Mouse (Mus musculus) neural tube, embryonic 13.5 days (tissue): ENCODE results near the gene Dglucy. TPM values are rescaled to one million over a fixed set of nuclear protein-coding genes. Genes with fewer than 3 reads are reported as not detected.

Experiments used
- ATAC-seq: fragments of 200-750 bp; cut with Nextera tagmentation; 2 replicates; pipeline ENCODE4 v1.8.0; 2017; ENCODE audit warnings: low read depth, mild to moderate bottlenecking, moderate TSS enrichment, moderate library complexity
- H3K27ac ChIP-seq: fragments of 300-500 bp; sonication (generic); replicated peaks from 2 replicates; pipeline ENCODE4 v1.5.1; 2015; ENCODE audit warnings: moderate library complexity, mild to moderate bottlenecking, inconsistent platforms
- H3K27me3 ChIP-seq: fragments of 300-500 bp; sonication (generic); 2 replicates; pipeline ENCODE4 v1.6.1; 2015; ENCODE audit warnings: mild to moderate bottlenecking, inconsistent platforms
- H3K36me3 ChIP-seq: fragments of 300-500 bp; sonication (generic); 2 replicates; pipeline ENCODE4 v1.6.1; 2015; ENCODE audit warnings: mild to moderate bottlenecking, inconsistent platforms
- H3K4me1 ChIP-seq: fragments of 300-500 bp; sonication (generic); replicated peaks from 2 replicates; pipeline ENCODE4 v1.6.1; 2015; ENCODE audit warnings: inconsistent platforms
- H3K4me2 ChIP-seq: fragments of 300-500 bp; sonication (generic); 2 replicates; pipeline ENCODE4 v1.6.1; 2015; ENCODE audit warnings: inconsistent platforms, mild to moderate bottlenecking, moderate library complexity
- H3K4me3 ChIP-seq: fragments of 300-500 bp; sonication (generic); 2 replicates; pipeline ENCODE4 v1.5.1; 2015; ENCODE audit warnings: mild to moderate bottlenecking, inconsistent platforms
- H3K9ac ChIP-seq: fragments of 300-500 bp; sonication (generic); 2 replicates; pipeline ENCODE4 v1.6.1; 2015; ENCODE audit warnings: moderate library complexity, mild to moderate bottlenecking, inconsistent platforms
- H3K9me3 ChIP-seq: fragments of 300-500 bp; sonication (generic); 2 replicates; pipeline ENCODE4 v1.6.1; 2016; ENCODE audit warnings: inconsistent platforms
- WGBS: fragments of 180-500 bp; shearing (Covaris S2); methylation state at CpG from one replicate; pipeline ENCODE4 v1.1.7; 2015; 5-methylcytosine and 5-hydroxymethylcytosine counted together
- polyA plus RNA-seq: library from polyadenylated mRNA; unstranded; fragments of >200 nt; fragmentation: Nextera tagmentation; extraction: Ambion mirVana; gene quantifications from 2 replicates; pipeline ENCODE4 v1.2.1, GENCODE M21; 2015

Dglucy gene
- 1.8 and 2.0 TPM in 2 replicates for polyA plus RNA-seq

DNA sequence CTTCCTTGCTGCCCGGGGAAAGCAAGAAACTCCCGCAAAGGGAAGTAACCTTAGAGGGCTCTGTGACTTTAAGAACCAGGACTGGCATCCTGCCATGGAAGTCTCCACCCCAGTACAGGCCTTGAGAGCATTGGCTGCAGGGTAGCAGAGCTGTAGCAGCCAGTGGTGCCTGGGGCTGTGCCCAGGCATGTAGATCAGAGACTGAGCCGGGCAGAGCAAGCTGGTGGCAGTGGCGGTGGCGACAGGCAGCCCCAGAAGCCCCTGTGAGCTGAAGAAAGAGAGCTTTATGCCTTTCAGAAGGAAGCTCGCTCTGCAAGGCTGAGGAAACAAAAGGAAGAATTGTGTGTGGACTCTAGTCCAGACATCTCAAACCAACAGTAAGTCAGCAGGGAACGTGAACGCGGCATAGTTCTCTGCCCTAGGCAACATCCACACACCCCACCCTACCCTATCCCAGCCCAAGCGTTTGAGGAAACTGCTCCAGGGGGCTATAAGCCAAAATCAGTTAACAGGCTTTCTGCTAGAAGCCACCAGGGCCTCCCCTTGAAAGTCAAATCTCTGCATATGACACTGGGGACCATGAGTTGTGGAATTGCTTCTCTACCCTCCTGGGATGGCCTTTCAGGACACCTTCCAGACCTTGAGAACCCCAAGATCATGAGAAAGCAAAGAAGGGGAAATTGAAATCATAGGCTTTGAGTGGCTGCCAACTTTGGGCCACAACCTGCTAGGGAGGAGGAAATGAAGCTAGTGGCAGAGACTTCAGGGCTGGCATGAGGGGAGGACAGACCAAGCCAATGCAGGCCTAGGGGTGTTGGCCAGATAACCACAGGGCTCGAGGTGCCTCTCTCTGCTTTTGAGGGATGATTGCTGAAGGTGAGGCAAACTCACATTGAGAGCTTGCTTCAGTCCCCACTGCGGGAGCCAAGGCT lies at the start of gene Dglucy:
Dglucy (plus strand) TSS at position 124 of the 932 bp plus-strand sequence.
- Histone ChIP-seq H3K4me1 (peaks cover 20% of the 10 kb centered on the region), H3K9me3 (no peaks in the 10 kb centered on the region), H3K4me2 (peak within 1 kb of the TSS; percentile 42), H3K36me3 (no peaks in the 10 kb centered on the region), H3K9ac (peak within 1 kb of the TSS; percentile 52), H3K27ac (peak within 1 kb of the TSS; percentile 79), H3K27me3 (no peaks in the 10 kb centered on the region), H3K4me3 (peak within 1 kb of the TSS; percentile 22)
- 36% methylated on average over 12 of the region's 12 CpGs for WGBS
- ATAC-seq = peak; percentile 98

GRCm38 (mm10) chr12:100735156-100735555 lies 43.7 kb upstream of the Dglucy start:
- Histone ChIP-seq H3K9ac (no peak overlapping the region), H3K4me3 (no peak overlapping the region), H3K27me3 (no peaks in the 10 kb centered on the region), H3K27ac (no peak overlapping the region), H3K9me3 (no peaks in the 10 kb centered on the region), H3K36me3 (no peaks in the 10 kb centered on the region), H3K4me2 (no peak overlapping the region), H3K4me1 (no peaks in the 10 kb centered on the region)
- WGBS = 68% methylated on average over 5 of the region's 5 CpGs
- ATAC-seq = no peak

GRCm38 (mm10) chr12:100735581-100735980 lies 43.3 kb upstream of the Dglucy start:
- Histone ChIP-seq H3K4me2 (no peak overlapping the region), H3K27ac (no peak overlapping the region), H3K36me3 (no peaks in the 10 kb centered on the region), H3K4me3 (no peak overlapping the region), H3K27me3 (no peaks in the 10 kb centered on the region), H3K9me3 (no peaks in the 10 kb centered on the region), H3K4me1 (no peaks in the 10 kb centered on the region), H3K9ac (no peak overlapping the region)
- ATAC-seq = no peak
- 93% methylated on average over 2 of the region's 2 CpGs for WGBS

DNA sequence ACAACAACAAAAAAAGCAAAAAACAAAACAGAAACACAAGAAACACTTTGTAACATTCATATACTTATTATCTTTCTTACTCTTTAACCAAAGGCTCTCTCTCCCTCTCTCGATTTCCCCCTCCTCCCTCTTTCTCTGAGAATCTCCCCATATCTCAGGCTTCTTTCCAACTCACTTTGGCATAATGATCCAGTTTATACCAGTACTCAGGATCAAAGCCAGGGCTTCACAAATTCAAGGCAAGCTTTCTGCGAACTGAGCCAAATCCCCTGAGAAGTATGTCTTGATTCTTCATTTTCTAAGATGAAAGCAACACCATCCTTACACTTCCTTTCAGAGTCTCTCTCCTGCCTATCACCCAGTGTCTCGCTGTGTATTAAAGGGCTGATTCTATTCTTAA lies 40.4 kb upstream of the Dglucy start:
- no peak overlapping the region for H3K4me3 ChIP-seq
- WGBS = 71% methylated on average over 3 of the region's 3 CpGs
- H3K4me1 ChIP-seq = no peaks in the 10 kb centered on the region
- H3K9me3 ChIP-seq = no peaks in the 10 kb centered on the region
- no peak overlapping the region for H3K27ac ChIP-seq
- no peaks in the 10 kb centered on the region for H3K27me3 ChIP-seq
- no peaks in the 10 kb centered on the region for H3K36me3 ChIP-seq
- no peak overlapping the region for H3K9ac ChIP-seq
- no peak overlapping the region for H3K4me2 ChIP-seq
- ATAC-seq = no peak

- Histone ChIP-seq H3K9me3 (no peaks in the 10 kb centered on the region), H3K27ac (no peak overlapping the region), H3K36me3 (no peaks in the 10 kb centered on the region), H3K27me3 (no peaks in the 10 kb centered on the region), H3K4me2 (no peak overlapping the region), H3K9ac (no peak overlapping the region), H3K4me3 (no peak overlapping the region), H3K4me1 (no peaks in the 10 kb centered on the region)
- no peak for ATAC-seq
- WGBS = 75% methylated on average over 4 of the region's 4 CpGs
Observed at GRCm38 (mm10) chr12:100739011-100739570, 39.8 kb upstream of the Dglucy start.

DNA sequence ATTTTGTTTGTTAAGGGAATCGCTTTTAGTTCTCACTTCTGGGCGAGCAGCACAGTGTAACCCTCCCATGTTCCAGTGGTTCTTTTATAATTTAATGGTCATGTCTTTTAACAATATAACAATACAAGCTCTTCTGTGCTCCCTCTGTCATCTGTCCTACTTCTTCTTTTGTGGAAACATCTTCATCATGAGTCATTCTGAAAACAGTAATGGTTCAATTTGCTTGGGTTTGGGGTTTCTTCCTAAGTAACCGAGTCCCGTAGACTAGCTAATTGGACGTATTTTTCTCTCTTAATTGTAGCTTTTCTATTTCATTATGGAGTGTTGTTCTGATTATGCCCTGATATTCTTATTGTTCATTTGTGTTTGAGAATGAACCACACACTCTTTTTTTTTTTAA lies 38.5 kb upstream of the Dglucy start:
- H3K9me3 ChIP-seq = no peaks in the 10 kb centered on the region
- no peaks in the 10 kb centered on the region for H3K36me3 ChIP-seq
- H3K4me1 ChIP-seq = no peaks in the 10 kb centered on the region
- WGBS = 90% methylated on average over 5 of the region's 5 CpGs
- H3K27ac ChIP-seq = no peak overlapping the region
- no peak overlapping the region for H3K9ac ChIP-seq
- no peak for ATAC-seq
- H3K4me3 ChIP-seq = no peak overlapping the region
- no peaks in the 10 kb centered on the region for H3K27me3 ChIP-seq
- no peak overlapping the region for H3K4me2 ChIP-seq

GRCm38 (mm10) chr12:100742468-100742867 lies 36.4 kb upstream of the Dglucy start:
- H3K4me1 ChIP-seq = no peaks in the 10 kb centered on the region
- WGBS = 72% methylated on average over 2 of the region's 2 CpGs
- no peak overlapping the region for H3K4me3 ChIP-seq
- H3K9ac ChIP-seq = no peak overlapping the region
- no peaks in the 10 kb centered on the region for H3K27me3 ChIP-seq
- H3K36me3 ChIP-seq = no peaks in the 10 kb centered on the region
- no peak for ATAC-seq
- no peak overlapping the region for H3K27ac ChIP-seq
- no peaks in the 10 kb centered on the region for H3K9me3 ChIP-seq
- no peak overlapping the region for H3K4me2 ChIP-seq

DNA sequence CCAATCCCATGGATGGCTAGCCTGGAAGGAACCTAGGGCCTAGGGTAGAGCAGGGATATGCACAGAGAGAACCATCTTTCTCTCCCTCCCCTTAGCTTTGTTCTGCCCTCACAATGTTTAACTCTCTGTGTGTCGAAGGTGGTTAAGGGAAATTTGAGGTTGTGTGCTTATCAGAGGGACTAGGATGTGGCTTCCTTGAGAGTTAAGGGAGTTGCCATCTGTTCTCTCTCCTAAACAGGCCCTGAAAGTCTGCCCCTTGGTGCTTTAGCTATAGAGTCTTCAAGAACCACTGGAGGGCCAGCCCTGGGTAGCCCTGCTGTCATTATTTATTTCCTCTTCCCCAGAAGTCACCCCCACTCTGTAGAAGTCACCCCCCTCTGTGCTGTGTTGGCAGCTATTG lies 25.9 kb upstream of the Dglucy start:
- no peaks in the 10 kb centered on the region for H3K27me3 ChIP-seq
- ATAC-seq = no peak
- no peaks in the 10 kb centered on the region for H3K9me3 ChIP-seq
- H3K27ac ChIP-seq = no peak overlapping the region
- WGBS = 71% methylated on average over 1 of the region's 1 CpGs
- no peak overlapping the region for H3K4me2 ChIP-seq
- 0 out of 2 replicates have a peak, but pooled peaks cover 4% of the 10 kb centered on the region for H3K4me1 ChIP-seq
- H3K4me3 ChIP-seq = no peak overlapping the region
- no peaks in the 10 kb centered on the region for H3K36me3 ChIP-seq
- H3K9ac ChIP-seq = no peak overlapping the region

- ATAC-seq = no peak
- WGBS = 35% methylated on average over 1 of the region's 1 CpGs
Observed at GRCm38 (mm10) chr12:100753716-100754115, 25.1 kb upstream of the Dglucy start.

GRCm38 (mm10) chr12:100757427-100757826 lies 21.4 kb upstream of the Dglucy start:
- Histone ChIP-seq H3K9me3 (no peaks in the 10 kb centered on the region), H3K27me3 (no peaks in the 10 kb centered on the region), H3K27ac (no peak overlapping the region), H3K4me3 (no peak overlapping the region), H3K4me1 (peaks cover 4% of the 10 kb centered on the region; the same call in 1 of the 2 replicates), H3K9ac (no peak overlapping the region), H3K4me2 (no peak overlapping the region), H3K36me3 (no peaks in the 10 kb centered on the region)
- ATAC-seq = no peak
- WGBS = 55% methylated on average over 4 of the region's 4 CpGs

More at GRCm38 (mm10) chr12:100753716-100754115, 25.1 kb upstream of the Dglucy start:
- no peak overlapping the region for H3K9ac ChIP-seq
- no peaks in the 10 kb centered on the region for H3K27me3 ChIP-seq
- H3K9me3 ChIP-seq = no peaks in the 10 kb centered on the region
- 0 out of 2 replicates have a peak, but pooled peaks cover 4% of the 10 kb centered on the region for H3K4me1 ChIP-seq
- H3K4me2 ChIP-seq = no peak overlapping the region
- no peak overlapping the region for H3K27ac ChIP-seq
- H3K36me3 ChIP-seq = no peaks in the 10 kb centered on the region
- H3K4me3 ChIP-seq = no peak overlapping the region

DNA sequence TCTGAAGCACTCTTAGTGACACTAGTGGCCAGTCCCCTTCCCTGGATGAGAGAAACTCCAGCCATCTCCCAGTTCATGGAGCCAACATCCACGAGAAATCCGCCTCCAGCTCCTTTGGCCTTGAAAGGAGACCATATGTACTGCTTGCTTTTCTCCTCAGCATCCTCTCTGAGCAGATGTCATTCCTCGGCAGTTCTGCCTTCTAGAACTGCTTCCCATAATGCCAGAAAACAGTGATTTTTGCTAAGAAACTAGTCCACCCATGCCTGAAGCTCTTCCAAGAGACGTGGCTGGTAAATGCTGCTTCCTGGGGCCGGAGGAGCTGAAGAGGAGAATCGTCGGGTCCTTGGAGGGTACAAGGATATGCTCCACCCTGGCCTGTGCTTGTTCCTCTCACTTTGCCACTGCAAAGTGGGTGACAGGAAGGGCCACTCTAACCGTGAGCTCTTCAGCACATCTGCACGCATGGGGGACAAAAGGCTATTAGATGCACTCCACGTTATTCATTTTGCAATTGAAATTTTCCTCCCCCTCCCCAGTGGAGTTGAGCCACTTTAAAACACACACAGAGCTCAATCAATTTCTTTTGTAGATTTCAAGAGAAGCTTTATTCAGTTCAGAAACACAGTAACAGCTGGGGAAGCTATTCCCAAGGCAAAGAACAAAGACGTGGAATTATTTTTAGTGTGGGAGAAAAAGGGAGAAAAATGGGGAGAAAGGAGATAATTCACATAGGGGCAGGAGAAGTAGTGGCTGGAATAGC lies 16.0 kb upstream of the Dglucy start:
- H3K4me2 ChIP-seq = no peak overlapping the region
- 62% methylated on average over 11 of the region's 11 CpGs for WGBS
- no peaks in the 10 kb centered on the region for H3K36me3 ChIP-seq
- no peak for ATAC-seq
- H3K4me1 ChIP-seq = peaks cover 5% of the 10 kb centered on the region; the same call in 1 of the 2 replicates
- H3K9ac ChIP-seq = no peak overlapping the region
- no peaks in the 10 kb centered on the region for H3K27me3 ChIP-seq
- H3K4me3 ChIP-seq = no peak overlapping the region
- H3K27ac ChIP-seq = no peak overlapping the region
- H3K9me3 ChIP-seq = no peaks in the 10 kb centered on the region
